Mouse (Mus musculus): Measurements from ENCODE around the gene Pcdh11x. TPM values are rescaled to one million over a fixed set of nuclear protein-coding genes. Genes with fewer than 3 reads are reported as not detected.

Pcdh11x gene
- total RNA-seq (2012; rRNA removed) (0.07 TPM in 1 of 2 replicates, not detected in the other), polyA plus RNA-seq (2012; ENCODE audit: insufficient read depth in 1 of 2, insufficient read length in 2 of 2, low read depth in 1 of 2, low replicate concordance in 2 of 2, missing spikeins in 1 of 2) (not detected)

DNA sequence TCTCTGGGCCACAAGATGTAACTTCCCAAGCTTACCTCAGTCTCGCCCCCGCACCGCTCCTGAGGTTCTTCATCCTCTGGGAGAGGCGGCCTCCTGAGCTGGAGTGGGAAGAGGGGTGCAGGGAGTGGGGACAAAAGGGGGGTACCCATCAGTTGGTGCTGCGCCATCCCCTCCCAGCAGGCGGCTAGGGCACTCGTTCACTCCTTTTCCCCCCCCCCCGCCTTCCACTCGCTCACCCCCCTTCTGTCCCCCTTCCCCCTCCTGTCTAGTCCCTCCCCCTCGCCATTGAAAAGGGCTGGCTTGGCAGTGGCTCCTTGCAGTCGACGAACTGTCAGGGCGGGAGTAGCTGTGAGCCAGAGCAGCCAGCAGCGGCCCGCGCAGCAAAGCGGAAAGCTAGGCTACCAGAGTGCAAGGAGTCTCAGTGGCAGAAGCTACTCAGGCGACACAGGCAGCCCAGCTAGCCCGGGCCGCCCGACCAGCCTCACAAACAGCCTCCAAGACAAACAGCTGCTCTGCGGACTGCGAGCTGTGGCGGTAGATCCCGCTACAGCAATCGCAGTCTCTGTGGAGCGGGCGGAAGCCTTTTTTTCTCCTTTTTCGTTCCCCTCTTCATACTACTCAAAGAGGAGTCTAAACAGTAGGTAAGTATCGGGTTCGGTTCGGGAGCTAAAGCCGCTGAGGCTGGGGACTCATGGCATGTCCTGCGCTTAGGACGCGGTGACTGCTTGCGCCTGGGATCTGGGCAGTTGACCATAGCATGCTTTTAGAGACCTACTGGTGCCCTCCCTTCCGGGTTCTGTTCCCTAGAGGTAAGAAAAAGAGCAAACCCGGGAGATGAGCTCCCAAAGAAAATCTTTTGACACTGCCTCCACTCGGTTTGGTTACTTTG, at the start of gene Pcdh11x:
Gene Pcdh11x (plus strand): TSS at position 249 of the 889 bp plus-strand sequence.
- H3K79me2 ChIP-seq (ENCODE audit: control insufficient read depth, insufficient read depth, low read length, poor library complexity) = no peaks in the 10 kb centered on the region
- no peaks in the 10 kb centered on the region for H3K27me3 ChIP-seq (ENCODE audit: control insufficient read depth in 1 of 2, insufficient read depth in 2 of 2, low read length in 2 of 2)
- no peak for DNase-seq (ENCODE audit: low read depth, low spot score)
- H3K36me3 ChIP-seq (ENCODE audit: control insufficient read depth in 1 of 2, insufficient read depth in 2 of 2, low read length in 2 of 2) = no peaks in the 10 kb centered on the region
- no peak within 1 kb of the TSS for H3K27ac ChIP-seq (ENCODE audit: control insufficient read depth, low read depth, low read length)
- H3K4me1 ChIP-seq (ENCODE audit: control insufficient read depth in 1 of 2, insufficient read depth in 2 of 2, low read length in 2 of 2) = peaks cover 0 to 2% of the 10 kb centered on the region in 2 experiments; a peak in 1 of 4 replicates
- H3K4me3 ChIP-seq (ENCODE audit: control insufficient read depth in 1 of 2, insufficient read depth in 1 of 2, low read depth in 2 of 2, low read length in 2 of 2) = no peak within 1 kb of the TSS
- TF ChIP-seq POLR2AphosphoS5 (IDR thresholded peaks at IDR 0.05; ENCODE audit: borderline replicate concordance, low read depth, low read length) (no peak), UBTF (IDR thresholded peaks at IDR 0.05; ENCODE audit: borderline replicate concordance, insufficient read depth, low read depth, low read length) (no peak), CHD1 (IDR thresholded peaks at IDR 0.05; ENCODE audit: low read depth, low read length) (no peak), ZC3H11A (IDR thresholded peaks at IDR 0.05; ENCODE audit: low read depth, low read length) (no peak), TAL1 (IDR thresholded peaks at IDR 0.05; ENCODE audit: low read length) (no peak), NRF1 (IDR thresholded peaks at IDR 0.05; ENCODE audit: insufficient read depth, low read depth, low read length, poor library complexity, severe bottlenecking) (no peak), CTCF (IDR thresholded peaks at IDR 0.05 in 2 of 3, conservative IDR thresholded peaks at IDR 0.05 in 1 of 3; ENCODE audit: control insufficient read depth in 1 of 3, insufficient read depth in 1 of 3, low read depth in 2 of 3, low read length in 3 of 3, poor library complexity in 1 of 3, severe bottlenecking in 1 of 3) (no peak), ZMIZ1 (IDR thresholded peaks at IDR 0.05; ENCODE audit: low read depth, low read length) (no peak), EP300 (IDR thresholded peaks at IDR 0.05; ENCODE audit: low read depth in 1 of 2, low read length in 2 of 2) (no peak), GABPA (IDR thresholded peaks at IDR 0.05; ENCODE audit: low read depth, low read length) (no peak), MAZ (IDR thresholded peaks at IDR 0.05; ENCODE audit: low read depth, low read length) (no peak), ZKSCAN1 (IDR thresholded peaks at IDR 0.05; ENCODE audit: low read depth, low read length) (no peak), RAD21 (IDR thresholded peaks at IDR 0.05; ENCODE audit: low read depth, low read length) (no peak), JUND (IDR thresholded peaks at IDR 0.05; ENCODE audit: low read depth, low read length) (no peak), SMC3 (IDR thresholded peaks at IDR 0.05; ENCODE audit: low read depth, low read length) (no peak), USF2 (IDR thresholded peaks at IDR 0.05; ENCODE audit: borderline replicate concordance in 1 of 2, insufficient read depth in 1 of 2, low read depth in 1 of 2, low read length in 2 of 2) (no peak), GATA1 (IDR thresholded peaks at IDR 0.05; ENCODE audit: low read depth, low read length) (no peak), SIN3A (IDR thresholded peaks at IDR 0.05; ENCODE audit: low read length) (no peak), ETS1 (IDR thresholded peaks at IDR 0.05; ENCODE audit: low read depth, low read length) (no peak)
- H3K9ac ChIP-seq (ENCODE audit: control insufficient read depth, low read depth, low read length, poor library complexity, severe bottlenecking) = no peak within 1 kb of the TSS
- no peaks in the 10 kb centered on the region for H3K9me3 ChIP-seq (replicated peaks; ENCODE audit: insufficient read depth, low read length)
